Mouse (Mus musculus): ENCODE data around the gene Necap2. TPM values are rescaled to one million over a fixed set of nuclear protein-coding genes. Genes with fewer than 3 reads are reported as not detected.

Gene Necap2
- polyA plus RNA-seq, 1 experiment from 2014 or later, result 180 TPM

DNA sequence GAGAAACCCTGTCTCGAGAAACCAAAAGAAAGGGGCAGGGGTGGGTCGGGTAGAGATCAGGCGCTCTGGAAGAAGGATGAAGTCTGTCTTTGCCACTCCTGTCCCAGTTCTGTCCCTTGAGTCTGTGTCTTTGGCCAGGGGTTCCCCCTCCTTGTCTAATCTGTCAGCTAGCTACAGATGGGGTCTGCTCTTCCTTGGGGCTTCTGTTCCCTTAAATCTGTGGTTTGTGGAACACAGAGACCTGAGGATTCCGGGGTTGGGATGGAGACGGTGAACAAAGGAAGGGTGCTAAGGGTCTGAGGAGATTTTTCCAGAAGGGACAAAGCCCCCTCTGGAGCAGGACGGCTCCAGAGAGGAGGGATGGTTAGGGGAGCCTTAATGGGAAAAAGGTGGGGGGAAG, 9.9 kb upstream of the Necap2 start, which contains the start of gene Spata21:
Spata21 (plus strand) TSS at position 301 of the 400 bp plus-strand sequence.
- H3K9me3 ChIP-seq (ENCODE audit: control insufficient read depth, low read length), result no peaks in the 10 kb centered on the region
- DNase-seq (ENCODE audit: low spot score) (no peak), ATAC-seq (replicated peaks; ENCODE audit: low FRiP score) (no peak)
- H3K36me3 ChIP-seq (ENCODE audit: control insufficient read depth, insufficient read depth, low read length), result no peaks in the 10 kb centered on the region
- H3K4me1 ChIP-seq (replicated peaks; ENCODE audit: control insufficient read depth, insufficient read depth, low read length), result no peaks in the 10 kb centered on the region; the same call in 1 of the 2 replicates
- H3K27ac ChIP-seq (ENCODE audit: low read depth, low read length), result no peak within 1 kb of the TSS
- no peak within 1 kb of the TSS for H3K4me3 ChIP-seq (ENCODE audit: low read depth, low read length)
- H3K27me3 ChIP-seq (replicated peaks; ENCODE audit: control insufficient read depth, insufficient read depth, low read length), result no peaks in the 10 kb centered on the region
- no peak within 1 kb of the TSS for H3K9ac ChIP-seq (ENCODE audit: low read depth, low read length)
- 74% methylated on average over 6 of the region's 6 CpGs for WGBS
- H3K4me2 ChIP-seq, result no peak within 1 kb of the TSS

DNA sequence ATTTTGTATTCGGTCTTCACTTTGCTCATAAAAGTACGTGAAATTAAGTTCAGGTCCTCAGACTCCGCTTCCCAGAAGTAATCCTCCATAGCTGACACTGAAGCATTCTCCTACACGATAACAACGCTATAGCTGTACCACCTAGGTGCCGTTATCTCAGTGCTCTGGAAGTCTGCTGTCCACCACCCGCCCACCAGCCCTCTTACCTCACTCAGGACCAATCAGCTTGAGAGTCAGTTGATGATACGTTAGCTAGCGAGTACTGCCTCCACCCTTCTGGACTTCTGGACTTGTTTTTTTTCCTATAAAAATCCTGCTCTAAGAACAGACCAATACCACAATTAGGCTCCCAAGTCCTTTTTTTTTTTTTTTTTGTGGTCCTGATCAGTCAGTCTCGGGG, 8.7 kb upstream of the Necap2 start:
- Histone ChIP-seq H3K4me2 (0 out of 2 replicates have a peak overlapping the region, but pooled peaks have one; percentile 18), H3K36me3 (ENCODE audit: control insufficient read depth, insufficient read depth, low read length) (no peaks in the 10 kb centered on the region), H3K27me3 (replicated peaks; ENCODE audit: control insufficient read depth, insufficient read depth, low read length) (no peaks in the 10 kb centered on the region), H3K9me3 (ENCODE audit: control insufficient read depth, low read length) (no peaks in the 10 kb centered on the region), H3K4me1 (replicated peaks; ENCODE audit: control insufficient read depth, insufficient read depth, low read length) (no peaks in the 10 kb centered on the region; the same call in 1 of the 2 replicates), H3K27ac (ENCODE audit: low read depth, low read length) (no peak overlapping the region), H3K9ac (ENCODE audit: low read depth, low read length) (no peak overlapping the region), H3K4me3 (ENCODE audit: low read depth, low read length) (no peak overlapping the region)
- ATAC-seq (replicated peaks; ENCODE audit: low FRiP score) (peak; percentile 87), DNase-seq (ENCODE audit: low spot score) (no peak)
- WGBS, result 58% methylated on average over 10 of the region's 10 CpGs

DNA sequence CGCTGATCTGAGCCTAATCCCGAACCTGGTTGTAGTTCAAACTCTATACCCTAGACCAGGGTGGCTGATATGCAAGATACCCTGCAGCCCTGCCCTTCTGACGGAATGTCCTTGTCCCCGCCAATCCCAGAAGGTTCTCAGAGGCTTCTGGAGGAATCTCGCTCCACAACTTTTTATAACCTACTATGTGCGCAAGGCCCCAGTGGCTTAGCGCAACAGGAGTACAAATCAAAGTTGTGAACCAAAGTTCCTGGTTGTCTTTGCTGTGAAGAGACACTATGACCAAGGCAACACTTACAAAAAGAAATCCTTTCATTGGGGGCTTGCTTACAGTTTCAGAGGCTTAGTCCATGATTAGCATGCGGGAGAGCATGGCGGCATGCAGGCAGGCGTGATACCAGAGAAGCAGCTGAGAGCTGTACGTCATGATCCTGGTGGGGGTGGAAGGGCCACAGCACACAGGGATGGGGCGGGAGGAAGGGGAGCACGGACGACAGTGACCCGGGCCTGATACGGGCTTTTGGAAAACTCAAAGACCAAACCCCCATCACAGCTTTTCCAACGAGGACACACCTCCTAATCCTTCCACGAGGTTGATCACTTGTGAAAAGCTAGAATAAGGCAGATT, 467 bp upstream of the Necap2 start:
- H3K9ac ChIP-seq (ENCODE audit: low read depth, low read length), result peak overlapping the region; percentile 26; the same call in 1 of the 2 replicates
- no peak for DNase-seq (ENCODE audit: low spot score)
- WGBS, result 74% methylated on average over 18 of the region's 18 CpGs
- no peaks in the 10 kb centered on the region for H3K9me3 ChIP-seq (ENCODE audit: control insufficient read depth, low read length)
- peaks cover 5% of the 10 kb centered on the region; the same call in 1 of the 2 replicates for H3K36me3 ChIP-seq (ENCODE audit: control insufficient read depth, insufficient read depth, low read length)
- H3K4me2 ChIP-seq, result peak overlapping the region; percentile 91
- no peaks in the 10 kb centered on the region for H3K27me3 ChIP-seq (replicated peaks; ENCODE audit: control insufficient read depth, insufficient read depth, low read length)
- peak overlapping the region; percentile 99 for H3K4me3 ChIP-seq (ENCODE audit: low read depth, low read length)
- no peak for ATAC-seq (replicated peaks; ENCODE audit: low FRiP score)
- peaks cover 21% of the 10 kb centered on the region for H3K4me1 ChIP-seq (replicated peaks; ENCODE audit: control insufficient read depth, insufficient read depth, low read length)
- no peak overlapping the region for H3K27ac ChIP-seq (ENCODE audit: low read depth, low read length)

DNA sequence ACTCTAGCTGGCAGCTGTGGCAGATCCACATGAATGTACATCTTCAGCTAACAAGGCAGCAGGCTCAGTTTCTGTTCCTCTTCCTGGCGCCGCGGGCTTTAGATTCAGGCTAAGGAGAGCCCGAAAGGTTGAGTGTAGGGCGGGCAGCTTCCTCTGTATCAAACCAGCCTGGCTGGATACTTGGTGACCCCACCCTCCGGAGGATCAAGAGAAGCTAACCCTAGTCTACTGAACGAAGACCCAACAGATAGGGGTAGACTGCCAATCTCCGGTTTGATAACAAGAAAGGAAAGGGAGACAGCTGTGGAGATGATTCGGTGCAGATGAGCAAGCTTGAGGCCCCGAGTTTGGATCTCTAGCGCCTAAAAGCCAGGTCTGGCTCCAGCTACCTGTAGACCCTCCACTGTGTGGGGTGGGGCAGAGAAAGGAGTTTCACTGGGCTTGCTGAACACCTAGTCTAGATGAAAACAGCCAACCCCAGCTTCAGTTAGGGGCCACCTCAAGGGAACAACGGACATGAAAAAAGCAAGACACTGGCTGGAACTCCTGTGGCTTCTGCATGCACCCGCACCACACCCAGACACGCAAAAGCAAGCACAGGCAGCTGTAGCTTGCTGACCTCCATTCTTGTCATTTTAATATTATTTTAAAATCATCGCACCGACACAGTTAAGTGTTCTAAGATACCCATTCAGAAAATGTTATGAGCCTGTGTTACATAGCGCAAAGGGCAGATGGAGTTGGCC, 1.2 kb downstream of the Necap2 start:
- H3K9ac ChIP-seq (ENCODE audit: low read depth, low read length), result peak overlapping the region; percentile 90
- H3K4me2 ChIP-seq, result peak overlapping the region; percentile 91
- H3K36me3 ChIP-seq (ENCODE audit: control insufficient read depth, insufficient read depth, low read length), result peaks cover 18% of the 10 kb centered on the region
- H3K27ac ChIP-seq (ENCODE audit: low read depth, low read length), result peak overlapping the region; percentile 97
- peak overlapping the region; percentile 99 for H3K4me3 ChIP-seq (ENCODE audit: low read depth, low read length)
- 36% methylated on average over 17 of the region's 17 CpGs for WGBS
- no peaks in the 10 kb centered on the region for H3K27me3 ChIP-seq (replicated peaks; ENCODE audit: control insufficient read depth, insufficient read depth, low read length)
- ATAC-seq (replicated peaks; ENCODE audit: low FRiP score) (peak; percentile 84), DNase-seq (ENCODE audit: low spot score) (peak; percentile 46)
- H3K4me1 ChIP-seq (replicated peaks; ENCODE audit: control insufficient read depth, insufficient read depth, low read length), result peaks cover 26% of the 10 kb centered on the region
- no peaks in the 10 kb centered on the region for H3K9me3 ChIP-seq (ENCODE audit: control insufficient read depth, low read length)

DNA sequence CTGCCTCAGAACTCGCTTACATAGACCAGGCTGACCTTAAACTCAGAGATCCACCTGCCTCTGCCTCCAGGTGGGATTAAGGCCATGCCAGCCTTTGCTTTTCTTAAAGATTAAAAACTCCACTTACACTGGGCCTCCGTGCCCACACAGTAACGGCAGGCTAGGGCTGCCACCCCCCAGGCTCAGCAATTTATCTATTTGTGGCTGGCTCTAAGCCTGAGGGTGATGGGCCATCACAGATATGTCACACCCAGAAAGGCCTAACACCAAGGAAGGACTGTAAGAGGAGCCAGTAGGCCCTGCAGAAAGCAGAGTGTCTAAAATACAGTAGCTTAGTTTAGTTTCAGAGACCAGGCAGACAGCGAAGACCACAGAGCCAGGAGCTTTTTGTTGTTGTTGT, 4.0 kb downstream of the Necap2 start:
- ATAC-seq (replicated peaks; ENCODE audit: low FRiP score) (peak; percentile 73), DNase-seq (ENCODE audit: low spot score) (no peak)
- Histone ChIP-seq H3K36me3 (ENCODE audit: control insufficient read depth, insufficient read depth, low read length) (peaks cover 38% of the 10 kb centered on the region), H3K4me2 (peak overlapping the region; percentile 91), H3K27me3 (replicated peaks; ENCODE audit: control insufficient read depth, insufficient read depth, low read length) (no peaks in the 10 kb centered on the region), H3K27ac (ENCODE audit: low read depth, low read length) (peak overlapping the region; percentile 74), H3K4me1 (replicated peaks; ENCODE audit: control insufficient read depth, insufficient read depth, low read length) (peaks cover 36% of the 10 kb centered on the region), H3K9ac (ENCODE audit: low read depth, low read length) (peak overlapping the region; percentile 11; the same call in 1 of the 2 replicates), H3K9me3 (ENCODE audit: control insufficient read depth, low read length) (no peaks in the 10 kb centered on the region), H3K4me3 (ENCODE audit: low read depth, low read length) (peak overlapping the region; percentile 24; the same call in 1 of the 2 replicates)
- WGBS, result 60% methylated on average over 4 of the region's 4 CpGs

DNA sequence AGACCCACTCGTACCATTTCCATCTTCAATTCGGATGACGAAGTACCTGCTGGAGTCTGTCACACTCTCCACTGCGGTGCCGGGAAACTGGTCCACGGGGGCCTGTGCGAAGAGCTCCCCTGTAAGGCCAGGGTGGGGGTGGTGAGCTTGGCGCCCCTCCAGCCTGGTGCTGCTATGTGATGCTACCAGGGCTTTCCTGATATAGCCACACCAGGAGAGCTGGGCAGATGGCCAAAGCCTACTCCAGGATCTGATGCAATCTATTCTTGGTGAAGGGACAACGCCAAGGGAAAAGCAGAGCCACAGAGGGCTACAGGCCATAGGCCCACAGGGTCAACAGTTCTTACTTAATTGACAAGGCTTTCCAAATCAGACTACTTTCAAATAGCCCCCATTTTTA, 4.5 kb downstream of the Necap2 start:
- peak overlapping the region; percentile 11 for H3K9ac ChIP-seq (ENCODE audit: low read depth, low read length)
- no peak for ATAC-seq (replicated peaks; ENCODE audit: low FRiP score)
- no peaks in the 10 kb centered on the region for H3K27me3 ChIP-seq (replicated peaks; ENCODE audit: control insufficient read depth, insufficient read depth, low read length)
- H3K4me3 ChIP-seq (ENCODE audit: low read depth, low read length), result peak overlapping the region; percentile 24; the same call in 1 of the 2 replicates
- peak overlapping the region; percentile 74 for H3K27ac ChIP-seq (ENCODE audit: low read depth, low read length)
- no peak for DNase-seq (ENCODE audit: low spot score)
- H3K9me3 ChIP-seq (ENCODE audit: control insufficient read depth, low read length), result no peaks in the 10 kb centered on the region
- 88% methylated on average over 9 of the region's 9 CpGs for WGBS
- H3K4me2 ChIP-seq, result peak overlapping the region; percentile 91
- H3K4me1 ChIP-seq (replicated peaks; ENCODE audit: control insufficient read depth, insufficient read depth, low read length), result peaks cover 40% of the 10 kb centered on the region
- peaks cover 42% of the 10 kb centered on the region for H3K36me3 ChIP-seq (ENCODE audit: control insufficient read depth, insufficient read depth, low read length)

DNA sequence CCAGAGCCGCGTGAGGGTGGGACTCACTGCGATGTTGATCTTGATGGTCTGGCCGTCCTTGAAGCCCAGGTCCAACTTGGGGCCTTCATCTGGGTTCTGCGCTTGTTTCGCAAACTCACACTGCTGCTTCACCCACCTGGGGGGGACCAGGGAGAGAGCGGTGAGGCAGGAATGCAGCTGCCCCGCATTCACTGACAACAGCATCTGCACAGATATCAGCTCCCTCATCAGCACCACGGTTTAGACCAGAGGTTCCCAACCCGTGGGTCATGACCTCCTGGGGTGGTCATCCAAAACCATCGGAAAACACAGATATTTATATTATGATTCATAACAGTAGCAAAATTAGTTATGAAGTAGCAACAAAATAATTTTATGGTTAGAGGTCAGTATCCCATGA, 5.7 kb downstream of the Necap2 start:
- H3K4me1 ChIP-seq (replicated peaks; ENCODE audit: control insufficient read depth, insufficient read depth, low read length), result peaks cover 50% of the 10 kb centered on the region
- no peaks in the 10 kb centered on the region for H3K27me3 ChIP-seq (replicated peaks; ENCODE audit: control insufficient read depth, insufficient read depth, low read length)
- ATAC-seq (replicated peaks; ENCODE audit: low FRiP score) (no peak), DNase-seq (ENCODE audit: low spot score) (no peak)
- H3K4me2 ChIP-seq, result no peak overlapping the region
- WGBS, result 89% methylated on average over 11 of the region's 11 CpGs
- no peak overlapping the region for H3K27ac ChIP-seq (ENCODE audit: low read depth, low read length)
- no peaks in the 10 kb centered on the region for H3K9me3 ChIP-seq (ENCODE audit: control insufficient read depth, low read length)
- H3K36me3 ChIP-seq (ENCODE audit: control insufficient read depth, insufficient read depth, low read length), result peaks cover 54% of the 10 kb centered on the region
- no peak overlapping the region for H3K4me3 ChIP-seq (ENCODE audit: low read depth, low read length)
- no peak overlapping the region for H3K9ac ChIP-seq (ENCODE audit: low read depth, low read length)

DNA sequence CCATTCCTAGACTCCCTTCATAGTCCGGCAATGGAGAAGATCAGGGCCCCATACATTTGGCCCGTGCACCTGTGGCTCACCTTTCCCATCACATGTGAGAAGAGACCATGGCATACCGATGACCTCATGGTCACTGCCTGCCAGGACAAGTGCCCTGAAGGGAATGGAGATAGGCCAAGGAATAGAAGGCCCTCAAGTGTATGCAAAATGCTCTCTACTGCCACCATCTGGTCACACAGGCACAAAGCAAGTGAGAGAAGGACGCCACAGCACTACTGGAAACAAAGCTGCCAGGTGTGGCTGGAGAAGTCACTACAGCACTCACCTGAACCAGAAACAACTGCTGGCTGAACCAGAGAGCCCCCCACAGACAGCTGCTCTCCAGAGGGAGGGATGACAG, 8.4 kb downstream of the Necap2 start:
- no peak for ATAC-seq (replicated peaks; ENCODE audit: low FRiP score)
- H3K27ac ChIP-seq (ENCODE audit: low read depth, low read length), result peak overlapping the region; percentile 84
- no peak overlapping the region for H3K4me2 ChIP-seq
- peaks cover 36% of the 10 kb centered on the region for H3K4me1 ChIP-seq (replicated peaks; ENCODE audit: control insufficient read depth, insufficient read depth, low read length)
- no peak overlapping the region for H3K4me3 ChIP-seq (ENCODE audit: low read depth, low read length)
- WGBS, result 58% methylated on average over 4 of the region's 4 CpGs
- DNase-seq (ENCODE audit: low spot score), result peak; percentile 56
- H3K36me3 ChIP-seq (ENCODE audit: control insufficient read depth, insufficient read depth, low read length), result peaks cover 70% of the 10 kb centered on the region
- no peaks in the 10 kb centered on the region for H3K27me3 ChIP-seq (replicated peaks; ENCODE audit: control insufficient read depth, insufficient read depth, low read length)
- no peak overlapping the region; the same call in 1 of the 2 replicates for H3K9ac ChIP-seq (ENCODE audit: low read depth, low read length)
- H3K9me3 ChIP-seq (ENCODE audit: control insufficient read depth, low read length), result no peaks in the 10 kb centered on the region

Data from liver, embryonic 11.5 days (tissue).